Comparison of ENCODE assay signal across 32 mouse cellular contexts in genomic region chr7:50150838-50151237, GRCm38 (mm10).
"Had no signal": no experiment of that assay in that cellular context is flagged by ENCODE, and none has a peak within 500 bp of the region (broad histone marks: within the 10 kb centered on the region; RNA-seq: fewer than 3 reads in every experiment).

No protein-coding gene starts in this region.

- H3K36me3 ChIP-seq: limb, embryonic 10.5 days; limb, embryonic 12.5 days; limb, embryonic 13.5 days; limb, embryonic 15.5 days; liver, embryonic 12.5 days; liver, embryonic 13.5 days; liver, embryonic 15.5 days; lung, embryonic 15.5 days; midbrain, embryonic 10.5 days; midbrain, embryonic 12.5 days; midbrain, embryonic 13.5 days; midbrain, embryonic 15.5 days had no signal

- ATAC-seq: liver, embryonic 12.5 days; liver, postnatal 0 days; lung, postnatal 0 days; midbrain, embryonic 13.5 days; midbrain, embryonic 15.5 days; midbrain, embryonic 16.5 days had no signal

- H3K4me3 ChIP-seq: left cerebral cortex, adult 2 months; limb, embryonic 10.5 days; limb, embryonic 12.5 days; limb, embryonic 13.5 days; limb, embryonic 15.5 days; liver, embryonic 12.5 days; liver, embryonic 13.5 days; liver, embryonic 15.5 days; lung, embryonic 15.5 days; megakaryocyte, embryonic 14.5 days; midbrain, embryonic 10.5 days; midbrain, embryonic 12.5 days; midbrain, embryonic 13.5 days; midbrain, embryonic 15.5 days; myocyte had no signal

- H3K27me3 ChIP-seq: limb, embryonic 12.5 days; limb, embryonic 13.5 days; limb, embryonic 15.5 days; liver, embryonic 12.5 days; liver, embryonic 13.5 days; liver, embryonic 15.5 days; lung, embryonic 15.5 days; megakaryocyte, embryonic 14.5 days; midbrain, embryonic 12.5 days; midbrain, embryonic 13.5 days; midbrain, embryonic 15.5 days had no signal

- H3K27ac ChIP-seq: left cerebral cortex, adult 2 months; limb, embryonic 10.5 days; limb, embryonic 12.5 days; limb, embryonic 13.5 days; limb, embryonic 15.5 days; liver, embryonic 12.5 days; liver, embryonic 13.5 days; liver, embryonic 14.5 days; liver, embryonic 15.5 days; lung, embryonic 15.5 days; macrophage; midbrain, embryonic 10.5 days; midbrain, embryonic 12.5 days; midbrain, embryonic 13.5 days; midbrain, embryonic 15.5 days had no signal

- H3K9ac ChIP-seq: limb, embryonic 12.5 days; limb, embryonic 13.5 days; limb, embryonic 15.5 days; liver, embryonic 12.5 days; liver, embryonic 13.5 days; liver, embryonic 14.5 days; liver, embryonic 15.5 days; liver, postnatal 0 days; lung, embryonic 14.5 days; lung, embryonic 15.5 days; midbrain, embryonic 12.5 days; midbrain, embryonic 13.5 days; midbrain, embryonic 15.5 days had no signal

- DNase-seq: left cerebral cortex, postnatal 4 days; liver; liver, embryonic 13.5 days; liver, postnatal 0 days; lung, adult 18-20 months; lung, adult 2 months; lung, embryonic 14.5 days; lung, postnatal 10 days; lung, postnatal 14 days; lung, postnatal 36 days; lung, postnatal 4 days; midbrain, embryonic 14.5 days had no signal

- H3K9me3 ChIP-seq: limb, embryonic 10.5 days; limb, embryonic 12.5 days; limb, embryonic 13.5 days; limb, embryonic 15.5 days; liver, embryonic 12.5 days; liver, embryonic 15.5 days; lung, embryonic 15.5 days; midbrain, embryonic 10.5 days; midbrain, embryonic 12.5 days; midbrain, embryonic 13.5 days; midbrain, embryonic 15.5 days had no signal

- H3K4me2 ChIP-seq: limb, embryonic 12.5 days; limb, embryonic 13.5 days; limb, embryonic 15.5 days; liver, embryonic 11.5 days; liver, embryonic 12.5 days; liver, embryonic 13.5 days; liver, embryonic 15.5 days; lung, embryonic 14.5 days; lung, embryonic 15.5 days; midbrain, embryonic 11.5 days; midbrain, embryonic 12.5 days; midbrain, embryonic 13.5 days; midbrain, embryonic 15.5 days had no signal

- H3K4me1 ChIP-seq: limb, embryonic 10.5 days; limb, embryonic 12.5 days; limb, embryonic 13.5 days; limb, embryonic 15.5 days; liver, embryonic 12.5 days; liver, embryonic 13.5 days; liver, embryonic 15.5 days; lung, embryonic 15.5 days; megakaryocyte, embryonic 14.5 days; midbrain, embryonic 10.5 days; midbrain, embryonic 12.5 days; midbrain, embryonic 13.5 days; midbrain, embryonic 15.5 days had no signal
